Mouse (Mus musculus) testis, adult 2 months (tissue): ENCODE measurements around the gene Btn1a1.

Experiments
- CTCF ChIP-seq: fragments of 200-500 bp; IDR thresholded peaks from 2 replicates; pipeline ENCODE4 v1.5.1; 2012; ENCODE audit warnings: low read depth, mild to moderate bottlenecking, inconsistent platforms, low read length, moderate library complexity; ENCODE audit not compliant: control insufficient read depth, insufficient read depth, insufficient replicate concordance
- POLR2A ChIP-seq: fragments of 200-500 bp; IDR thresholded peaks from 2 replicates; pipeline ENCODE4 v1.6.1; 2012; ENCODE audit warnings: low read depth, mild to moderate bottlenecking, inconsistent platforms, low read length, moderate library complexity; ENCODE audit not compliant: control insufficient read depth

GRCm38 (mm10) chr13:23502031-23502567 lies 36.4 kb upstream of the Btn1a1 start:
- no peak for TF ChIP-seq CTCF
- TF ChIP-seq POLR2A = no peak
